Mouse (Mus musculus): ENCODE results near the gene Rnf13.
"Not testable (repeated sequence)": the region's sequence is repeated elsewhere in the genome, so short reads cannot be mapped to it uniquely, and the experiment has no call there.

GRCm38 (mm10) chr3:57795071-57795470 is 59.2 kb downstream of the Rnf13 start:
- not testable (repeated sequence) for TF ChIP-seq CTCF (IDR thresholded peaks at IDR 0.05; ENCODE audit: low read depth, low read length); POLR2A (IDR thresholded peaks at IDR 0.05; ENCODE audit: borderline replicate concordance, low read depth, low read length)

Data from bone marrow macrophage, adult 2 months (primary cell).